Mouse (Mus musculus) limb, embryonic 10.5 days (tissue): ENCODE measurements at regions not wholly inside any gene's neighbourhood (a gene's known extent, or its start where the extent isn't known, plus 50 kb on each side); places are given as distances from the start of the nearest gene placed in this dataset. TPM values are rescaled to one million over a fixed set of nuclear protein-coding genes. Genes with fewer than 3 reads are reported as not detected.

Experiments used
- DNase-seq: peaks from one replicate; pipeline ENCODE4 v3.0.0-alpha.2; 2017; ENCODE audit warnings: low spot score
- H3K27ac ChIP-seq: fragments of 300-500 bp; sonication (generic); 2 replicates; pipeline ENCODE4 v1.5.1; 2016; ENCODE audit warnings: mild to moderate bottlenecking
- H3K27me3 ChIP-seq: fragments of 300-500 bp; sonication (generic); 2 replicates; pipeline ENCODE4 v1.6.1; 2016; ENCODE audit warnings: low read depth, mild to moderate bottlenecking; ENCODE audit not compliant: poor library complexity, severe bottlenecking
- H3K36me3 ChIP-seq: fragments of 300-500 bp; sonication (generic); 2 replicates; pipeline ENCODE4 v1.6.1; 2016; ENCODE audit warnings: mild to moderate bottlenecking, moderate library complexity
- H3K4me1 ChIP-seq: fragments of 300-500 bp; sonication (generic); 2 replicates; pipeline ENCODE4 v1.6.1; 2016
- H3K4me3 ChIP-seq: fragments of 300-500 bp; sonication (generic); 2 replicates; pipeline ENCODE4 v1.5.1; 2016; ENCODE audit warnings: mild to moderate bottlenecking, moderate library complexity
- H3K9me3 ChIP-seq: fragments of 300-500 bp; sonication (generic); replicated peaks from 2 replicates; pipeline ENCODE4 v1.6.1; 2016; ENCODE audit warnings: mild to moderate bottlenecking
- WGBS: fragments of 180-500 bp; shearing (Covaris S2); methylation state at CpG from one replicate; pipeline ENCODE4 v1.1.7; 2016; 5-methylcytosine and 5-hydroxymethylcytosine counted together
- microRNA-seq: library from miRNA; unstranded; fragments of <30 nt; microRNA quantifications from one replicate; pipeline ENCODE4, GENCODE M21; 2017

DNA sequence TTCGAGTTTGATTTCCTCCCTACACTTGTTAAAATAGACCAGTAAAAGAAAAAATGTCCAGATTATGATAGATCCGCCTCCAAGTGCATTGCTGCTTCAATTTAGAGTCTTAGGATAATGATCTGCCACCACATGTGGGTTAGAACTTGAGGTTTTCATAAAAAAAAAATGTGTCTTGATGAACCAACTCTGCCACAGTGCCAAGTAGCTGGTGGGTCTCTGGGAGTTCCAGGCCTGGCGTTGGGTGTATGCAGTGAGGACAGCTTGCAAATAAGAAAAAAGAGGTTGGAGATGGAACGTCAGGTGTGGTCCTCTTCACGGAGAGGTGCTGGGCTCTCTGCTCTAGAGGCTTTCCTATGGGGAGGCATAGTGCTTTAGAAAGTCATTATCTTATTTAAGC, 53.6 kb upstream of the Gm10320 start:
- 84% methylated on average over 5 of the region's 5 CpGs for WGBS
- no peak for DNase-seq
- peaks cover 17% of the 10 kb centered on the region; the same call in 1 of the 2 replicates for H3K27me3 ChIP-seq

DNA sequence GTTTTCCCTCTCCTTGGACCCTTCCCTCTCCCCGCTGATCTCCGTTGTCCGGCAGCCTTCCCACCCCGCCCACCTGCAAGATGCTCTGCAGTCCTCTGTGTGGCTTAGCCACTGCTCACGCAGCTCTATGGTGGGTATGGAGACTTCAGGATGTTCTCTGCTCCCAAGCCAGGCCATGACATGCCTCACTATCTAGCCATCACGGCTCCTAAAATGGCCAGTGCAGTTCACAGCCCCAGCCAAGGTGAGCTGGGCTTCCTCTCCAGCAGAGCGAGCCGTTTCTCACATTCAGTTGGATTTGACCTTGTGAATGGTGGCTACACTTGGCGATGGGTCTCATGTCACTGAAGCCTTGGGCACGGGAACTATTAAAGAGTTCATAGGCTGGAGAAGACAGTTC, 52.2 kb upstream of the Gm10320 start:
- no peak for DNase-seq
- H3K4me1 ChIP-seq = peaks cover 7% of the 10 kb centered on the region; the same call in 1 of the 2 replicates
- H3K9me3 ChIP-seq = no peaks in the 10 kb centered on the region
- 88% methylated on average over 10 of the region's 10 CpGs for WGBS
- no peak overlapping the region for H3K27ac ChIP-seq
- no peaks in the 10 kb centered on the region for H3K36me3 ChIP-seq
- peaks cover 17% of the 10 kb centered on the region; the same call in 1 of the 2 replicates for H3K27me3 ChIP-seq
- H3K4me3 ChIP-seq = no peak overlapping the region

More for the DNA sequence above, 53.6 kb upstream of the Gm10320 start:
- Histone ChIP-seq H3K27ac (no peak overlapping the region), H3K4me3 (no peak overlapping the region), H3K36me3 (no peaks in the 10 kb centered on the region), H3K4me1 (peaks cover 13% of the 10 kb centered on the region), H3K9me3 (no peaks in the 10 kb centered on the region)

Small RNA genes lying in the stretch of these regions (microRNA-seq; reads per million reads assigned to microRNA genes)
- not detected for gene Gm22698
